12 mouse cellular contexts compared by ENCODE assay signal in genomic region chr1:23173054-23173802, GRCm38 (mm10).
DNase-seq lines count a peak whose midpoint lies in the region; ATAC-seq and TF ChIP-seq lines count a peak whose summit lies in the region.
"Had no signal": no experiment of that assay in that cellular context is flagged by ENCODE, and none has a peak within 500 bp of the region (broad histone marks: within the 10 kb centered on the region; RNA-seq: fewer than 3 reads in every experiment).

No protein-coding gene starts in this region.

- ATAC-seq in lung, embryonic 15.5 days (ENCODE audit: borderline replicate concordance, extremely low read depth, low FRiP score, low TSS enrichment) = peak; percentile 81; the same call in 1 of the 2 replicates
- ATAC-seq in intestine, embryonic 16.5 days = no peak
- ATAC-seq: forebrain, embryonic 14.5 days; hindbrain, postnatal 0 days had no signal

- H3K4me1 ChIP-seq in lung, embryonic 15.5 days = peaks cover 23% of the 10 kb centered on the region; the same call in 1 of the 2 replicates
- no peaks in the 10 kb centered on the region for H3K4me1 ChIP-seq in intestine, embryonic 16.5 days (ENCODE audit: control insufficient read depth, insufficient read depth, low read length)
- H3K4me1 ChIP-seq: embryonic facial prominence, embryonic 12.5 days had no signal

- H3K4me2 ChIP-seq in lung, embryonic 15.5 days = no peak overlapping the region
- no peak overlapping the region for H3K4me2 ChIP-seq in intestine, embryonic 16.5 days (ENCODE audit: low read depth, low read length)
- H3K4me2 ChIP-seq: embryonic facial prominence, embryonic 12.5 days had no signal

- H3K4me3 ChIP-seq in gastrocnemius, adult 2 months = no peak overlapping the region
- H3K4me3 ChIP-seq in lung, embryonic 15.5 days = no peak overlapping the region
- no peak overlapping the region for H3K4me3 ChIP-seq in intestine, embryonic 16.5 days (ENCODE audit: low read length)
- H3K4me3 ChIP-seq: embryonic facial prominence, embryonic 12.5 days; myocyte had no signal

- H3K9ac ChIP-seq in lung, embryonic 15.5 days = no peak overlapping the region
- H3K9ac ChIP-seq in intestine, embryonic 16.5 days (ENCODE audit: low read depth, low read length) = no peak overlapping the region
- H3K9ac ChIP-seq: embryonic facial prominence, embryonic 12.5 days had no signal

- no peak for DNase-seq in gastrocnemius, adult 2 months
- DNase-seq in gastrocnemius, postnatal 4 days (ENCODE audit: low spot score in 2 of 2) = no peak
- peak; percentile 43 for DNase-seq in Muller cell, postnatal 12 days (ENCODE audit: inconsistent ontology term)
- peak; percentile 22 to 27 for DNase-seq in heart, postnatal 10 days
- no peak for DNase-seq in testis, postnatal 14 days (ENCODE audit: low spot score)
- no peak for DNase-seq in cerebellum, adult 18-20 months

- no peak for TF ChIP-seq CTCF in gastrocnemius, adult 2 months (IDR thresholded peaks at IDR 0.05)

- no peaks in the 10 kb centered on the region for H3K36me3 ChIP-seq in lung, embryonic 15.5 days
- H3K36me3 ChIP-seq in intestine, embryonic 16.5 days (ENCODE audit: control insufficient read depth, insufficient read depth, low read length) = no peaks in the 10 kb centered on the region
- H3K36me3 ChIP-seq: embryonic facial prominence, embryonic 12.5 days had no signal

- no peaks in the 10 kb centered on the region for H3K27me3 ChIP-seq in lung, embryonic 15.5 days
- no peaks in the 10 kb centered on the region for H3K27me3 ChIP-seq in intestine, embryonic 16.5 days (replicated peaks; ENCODE audit: control insufficient read depth, insufficient read depth, low read length)
- H3K27me3 ChIP-seq: embryonic facial prominence, embryonic 12.5 days had no signal

- intact Hi-C loops in gastrocnemius, adult 2 months (cut with DNase I) = loop anchor here (5.0 kb wide), 1 partner anchor 114 kb away; no protein-coding TSS in a partner anchor
- intact Hi-C loops in heart, postnatal 10 days (cut with DNase I) = loop anchor here (10.0 kb wide), 1 partner anchor 322 kb away; no protein-coding TSS in a partner anchor

- 34% methylated on average over 7 of the region's 7 CpGs for WGBS in lung, embryonic 15.5 days
- WGBS in intestine, embryonic 16.5 days = 52% methylated on average over 7 of the region's 7 CpGs

- peak overlapping the region; percentile 65 for H3K27ac ChIP-seq in gastrocnemius, adult 2 months
- H3K27ac ChIP-seq in lung, embryonic 15.5 days = peak overlapping the region; percentile 77
- no peak overlapping the region for H3K27ac ChIP-seq in intestine, embryonic 16.5 days (ENCODE audit: low read length)
- H3K27ac ChIP-seq: embryonic facial prominence, embryonic 12.5 days; hindbrain, postnatal 0 days had no signal

- H3K9me3 ChIP-seq in lung, embryonic 15.5 days = no peaks in the 10 kb centered on the region
- H3K9me3 ChIP-seq in intestine, embryonic 16.5 days (ENCODE audit: control insufficient read depth, low read length) = no peaks in the 10 kb centered on the region
- H3K9me3 ChIP-seq: embryonic facial prominence, embryonic 12.5 days had no signal

Comparison
In these comparisons a context has a peak if more than half of its experiments do, and no peak if none do; other contexts are left out.
1. DNase-seq: peak in Muller cell, postnatal 12 days (single experiment) and heart, postnatal 10 days (2 of 2); none in gastrocnemius, adult 2 months (single experiment), gastrocnemius, postnatal 4 days (0 of 2), testis, postnatal 14 days (single experiment) and cerebellum, adult 18-20 months (0 of 2).